Mouse (Mus musculus): ENCODE measurements around the gene Ifi47. TPM values are rescaled to one million over a fixed set of nuclear protein-coding genes. Genes with fewer than 3 reads are reported as not detected.

Ifi47 gene
- total and polyA plus RNA-seq, 3 experiments, result 2.3 to 6.2 (median 2.7) TPM

DNA sequence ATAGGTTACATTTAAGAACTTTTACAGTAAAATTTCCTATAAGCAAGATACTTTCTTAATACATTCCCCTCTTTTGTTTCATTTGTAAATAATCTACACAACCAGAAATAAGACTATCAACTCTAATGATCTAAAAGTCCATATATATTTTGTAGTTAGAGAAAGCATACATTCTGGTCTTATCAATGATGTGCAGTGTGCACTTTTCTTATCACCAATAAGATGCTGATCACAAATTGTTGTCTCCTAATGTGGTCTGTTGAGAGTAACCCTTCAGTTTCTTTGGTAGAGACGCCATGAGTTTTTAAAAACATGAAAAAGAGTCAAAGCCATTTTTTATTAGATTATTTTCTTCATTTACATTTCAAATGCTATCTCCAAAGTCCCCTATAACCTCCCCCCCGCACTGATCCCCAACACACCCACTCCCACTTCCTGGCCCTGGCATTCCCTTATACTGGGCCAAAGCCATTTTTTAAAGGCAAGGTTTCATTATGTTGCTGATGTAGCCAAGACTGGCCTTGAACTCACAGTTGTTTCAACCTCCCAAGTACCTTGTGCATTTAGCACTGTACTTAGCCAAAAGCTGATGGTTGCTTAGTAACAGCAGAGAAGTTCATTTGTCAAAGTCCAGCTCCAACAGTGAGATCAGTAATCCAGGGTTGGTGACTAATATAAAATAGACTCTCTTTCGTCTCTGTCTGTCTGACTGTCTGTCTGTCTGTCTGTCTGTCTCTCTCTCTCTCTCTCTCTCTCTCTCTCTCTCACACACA, 13.5 kb downstream of the Ifi47 start:
- Histone ChIP-seq H3K27me3 (replicated peaks) (no peaks in the 10 kb centered on the region), H3K27ac (ENCODE audit: insufficient read depth, low read depth) (no peak overlapping the region), H3K9ac (ENCODE audit: insufficient read depth, low read depth) (no peak overlapping the region), H3K4me3 (replicated peaks in 1 of 3; ENCODE audit: low read depth in 2 of 3, low read length in 2 of 3, poor library complexity in 1 of 3) (no peak overlapping the region), H3K4me2 (ENCODE audit: insufficient read depth, low read depth, poor library complexity, severe bottlenecking) (no peak overlapping the region), H3K9me3 (replicated peaks; ENCODE audit: low read length) (no peaks in the 10 kb centered on the region), H3K79me2 (replicated peaks; ENCODE audit: control insufficient read depth, extremely low read depth, insufficient read depth, poor library complexity, severe bottlenecking) (no peaks in the 10 kb centered on the region; the same call in 1 of the 2 replicates), H3K4me1 (ENCODE audit: control insufficient read depth in 1 of 2, insufficient read depth in 2 of 2) (peaks cover 5 to 32% of the 10 kb centered on the region in 2 experiments), H3K36me3 (replicated peaks in 1 of 2; ENCODE audit: control insufficient read depth in 1 of 2, insufficient read depth in 1 of 2, low read length in 1 of 2) (no peaks in the 10 kb centered on the region)
- DNase-seq (ENCODE audit: extremely low read depth), result no peak
- dilution Hi-C loops (cut with MboI; ENCODE audit: extremely low pct_ligation_motif_present, extremely low pct_unique_long_range_greater_than_20kb, low sequenced_read_pairs), result no loop called here
- in situ Hi-C loops (cut with MboI; ENCODE audit: low pct_ligation_motif_present, low pct_unique_long_range_greater_than_20kb, low sequenced_read_pairs), result no loop called here
- TF ChIP-seq ZMIZ1 (IDR thresholded peaks at IDR 0.05; ENCODE audit: low read depth, low read length) (no peak), USF1 (IDR thresholded peaks at IDR 0.05; ENCODE audit: low read depth, low read length) (no peak), EP300 (IDR thresholded peaks at IDR 0.05; ENCODE audit: low read length) (no peak), MXI1 (IDR thresholded peaks at IDR 0.05; ENCODE audit: low read depth, low read length) (no peak), MAZ (IDR thresholded peaks at IDR 0.05; ENCODE audit: low read depth, low read length) (no peak), PAX5 (IDR thresholded peaks at IDR 0.05; ENCODE audit: low read length) (no peak), MAFK (IDR thresholded peaks at IDR 0.05; ENCODE audit: insufficient replicate concordance, low read length) (no peak)

DNA sequence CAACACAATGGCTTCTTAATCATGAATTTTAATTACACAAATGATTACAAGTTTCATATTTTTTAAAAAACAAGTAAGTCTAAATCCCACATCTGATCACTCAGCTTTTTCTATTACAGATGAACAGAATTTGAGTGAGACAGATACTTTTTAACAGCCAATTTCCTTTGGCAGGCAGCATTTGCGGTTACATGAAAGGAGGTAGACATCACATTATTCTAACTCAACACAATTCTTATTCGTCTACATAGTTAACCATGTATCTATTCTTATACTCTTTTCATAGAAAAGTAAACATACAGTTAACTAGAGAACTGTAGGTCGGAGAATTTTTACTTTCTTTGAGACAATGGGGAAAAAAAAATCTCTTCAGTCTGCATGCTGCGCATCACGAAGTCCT, 14.2 kb downstream of the Ifi47 start:
- in situ Hi-C loops (cut with MboI; ENCODE audit: low pct_ligation_motif_present, low pct_unique_long_range_greater_than_20kb, low sequenced_read_pairs), result no loop called here
- Histone ChIP-seq H3K79me2 (replicated peaks; ENCODE audit: control insufficient read depth, extremely low read depth, insufficient read depth, poor library complexity, severe bottlenecking) (no peaks in the 10 kb centered on the region; the same call in 1 of the 2 replicates), H3K4me3 (replicated peaks in 1 of 3; ENCODE audit: low read depth in 2 of 3, low read length in 2 of 3, poor library complexity in 1 of 3) (no peak overlapping the region), H3K27me3 (replicated peaks) (no peaks in the 10 kb centered on the region), H3K4me2 (ENCODE audit: insufficient read depth, low read depth, poor library complexity, severe bottlenecking) (no peak overlapping the region), H3K27ac (ENCODE audit: insufficient read depth, low read depth) (no peak overlapping the region), H3K9ac (ENCODE audit: insufficient read depth, low read depth) (no peak overlapping the region), H3K9me3 (replicated peaks; ENCODE audit: low read length) (no peaks in the 10 kb centered on the region), H3K36me3 (replicated peaks in 1 of 2; ENCODE audit: control insufficient read depth in 1 of 2, insufficient read depth in 1 of 2, low read length in 1 of 2) (no peaks in the 10 kb centered on the region), H3K4me1 (ENCODE audit: control insufficient read depth in 1 of 2, insufficient read depth in 2 of 2) (peaks cover 0 to 25% of the 10 kb centered on the region in 2 experiments)
- dilution Hi-C loops (cut with MboI; ENCODE audit: extremely low pct_ligation_motif_present, extremely low pct_unique_long_range_greater_than_20kb, low sequenced_read_pairs), result no loop called here
- TF ChIP-seq ELF1 (IDR thresholded peaks at IDR 0.05; ENCODE audit: low read depth, low read length) (no peak), SIN3A (IDR thresholded peaks at IDR 0.05; ENCODE audit: low read length) (no peak), EP300 (IDR thresholded peaks at IDR 0.05; ENCODE audit: low read length) (no peak), POLR2AphosphoS2 (IDR thresholded peaks at IDR 0.05; ENCODE audit: low read depth, low read length) (no peak), MAZ (IDR thresholded peaks at IDR 0.05; ENCODE audit: low read depth, low read length) (no peak), NRF1 (IDR thresholded peaks at IDR 0.05; ENCODE audit: low read depth, low read length) (no peak), RAD21 (IDR thresholded peaks at IDR 0.05; ENCODE audit: low read depth, low read length) (no peak), JUND (conservative IDR thresholded peaks at IDR 0.05; ENCODE audit: low read depth, low read length) (no peak), USF2 (conservative IDR thresholded peaks at IDR 0.05; ENCODE audit: low read depth, low read length) (no peak), HCFC1 (IDR thresholded peaks at IDR 0.05; ENCODE audit: low read depth, low read length) (no peak), JUN (IDR thresholded peaks at IDR 0.05; ENCODE audit: insufficient read depth, low read depth, low read length) (no peak), BHLHE40 (IDR thresholded peaks at IDR 0.05; ENCODE audit: low read depth, low read length) (no peak), ETS1 (conservative IDR thresholded peaks at IDR 0.05; ENCODE audit: low read depth, low read length) (no peak), ZC3H11A (IDR thresholded peaks at IDR 0.05; ENCODE audit: low read depth, low read length) (no peak), GABPA (IDR thresholded peaks at IDR 0.05; ENCODE audit: insufficient replicate concordance, low read depth, low read length) (no peak)
- no peak for DNase-seq (ENCODE audit: extremely low read depth)

Measured in CH12.LX (cell line).